Mouse (Mus musculus) brain, embryonic 14.5 days (tissue): Measurements from ENCODE around the gene Kcnk2.

Experiments
- CTCF ChIP-seq: fragments of 200-500 bp; IDR thresholded peaks from 2 replicates; pipeline ENCODE4 v1.5.1; 2012; ENCODE audit warnings: inconsistent platforms, mild to moderate bottlenecking, moderate library complexity, borderline replicate concordance; ENCODE audit not compliant: insufficient read depth, insufficient read length; ENCODE audit errors: extremely low read depth
- POLR2A ChIP-seq: fragments of 200-500 bp; IDR thresholded peaks from 2 replicates; pipeline ENCODE4 v1.6.1; 2012; ENCODE audit warnings: mild to moderate bottlenecking, inconsistent platforms, borderline replicate concordance; ENCODE audit not compliant: poor library complexity, insufficient read depth, insufficient read length, severe bottlenecking; ENCODE audit errors: extremely low read depth

GRCm38 (mm10) chr1:189342416-189343104, 59.5 kb downstream of the Kcnk2 start:
- no peak for TF ChIP-seq CTCF
- no peak for TF ChIP-seq POLR2A
